Mouse (Mus musculus) megakaryocyte, embryonic 14.5 days (primary cell): Measurements from ENCODE around the gene Zfp526.

ENCODE experiments used
- FLI1 ChIP-seq: IDR thresholded peaks from 2 replicates; pipeline ENCODE4 v1.6.1; 2012; ENCODE audit warnings: low read length, inconsistent platforms, mixed read lengths
- GATA1 ChIP-seq: IDR thresholded peaks from 3 replicates; pipeline ENCODE4 v1.6.1; 2012; ENCODE audit warnings: mixed read lengths, low read length, inconsistent platforms, borderline replicate concordance

DNA sequence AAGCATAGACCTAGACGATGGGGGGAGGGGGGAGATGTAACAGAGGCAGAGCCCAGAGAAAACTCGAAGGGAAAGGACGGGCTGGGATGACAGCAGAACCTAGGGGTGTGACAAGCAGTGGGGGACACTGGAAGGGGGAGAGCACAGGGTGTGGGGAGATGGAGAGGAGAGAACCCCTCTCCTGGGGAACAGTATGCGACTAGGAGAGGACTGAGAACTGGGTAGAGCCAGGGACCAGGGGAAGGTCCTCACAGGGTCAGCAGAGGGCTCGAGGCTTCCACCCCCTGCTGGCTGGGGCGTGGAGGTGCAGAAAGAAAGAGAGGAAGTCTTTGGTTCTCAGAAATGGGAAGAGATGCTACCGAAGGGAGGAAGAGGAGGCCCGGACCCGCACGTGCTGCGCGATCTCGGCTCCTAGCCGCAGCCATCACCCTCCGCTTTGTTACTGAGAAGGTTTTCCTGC lies 39.9 kb upstream of the Zfp526 start:
- TF ChIP-seq GATA1 (no peak), FLI1 (no peak)
